Mouse (Mus musculus) liver, embryonic 12.5 days (tissue): ENCODE results near the gene Col12a1. TPM values are rescaled to one million over a fixed set of nuclear protein-coding genes. Genes with fewer than 3 reads are reported as not detected.

Source experiments
- ATAC-seq: fragments of 200-750 bp; cut with Nextera tagmentation; 2 replicates; pipeline ENCODE4 v1.8.0; 2017; ENCODE audit warnings: moderate number of reproducible peaks, mild to moderate bottlenecking, moderate library complexity
- H3K27ac ChIP-seq: fragments of 300-500 bp; sonication (generic); 2 replicates; pipeline ENCODE4 v1.5.1; 2016; ENCODE audit warnings: mild to moderate bottlenecking
- H3K27me3 ChIP-seq: fragments of 300-500 bp; sonication (generic); replicated peaks from 2 replicates; pipeline ENCODE4 v1.6.1; 2016; ENCODE audit warnings: mild to moderate bottlenecking, moderate library complexity
- H3K36me3 ChIP-seq: fragments of 300-500 bp; sonication (generic); 2 replicates; pipeline ENCODE4 v1.6.1; 2016; ENCODE audit warnings: mild to moderate bottlenecking, moderate library complexity
- H3K4me1 ChIP-seq: fragments of 300-500 bp; sonication (generic); 2 replicates; pipeline ENCODE4 v1.6.1; 2016
- H3K4me2 ChIP-seq: fragments of 300-500 bp; sonication (generic); 2 replicates; pipeline ENCODE4 v1.6.1; 2016; ENCODE audit warnings: mild to moderate bottlenecking, moderate library complexity
- H3K4me3 ChIP-seq: fragments of 300-500 bp; sonication (generic); 2 replicates; pipeline ENCODE4 v1.5.1; 2016; ENCODE audit warnings: mild to moderate bottlenecking, moderate library complexity
- H3K9ac ChIP-seq: fragments of 300-500 bp; sonication (generic); 2 replicates; pipeline ENCODE4 v1.6.1; 2016; ENCODE audit warnings: mild to moderate bottlenecking, moderate library complexity
- H3K9me3 ChIP-seq: fragments of 300-500 bp; sonication (generic); replicated peaks from 2 replicates; pipeline ENCODE4 v1.6.1; 2016; ENCODE audit warnings: mild to moderate bottlenecking, moderate library complexity
- WGBS: fragments of 180-500 bp; shearing (Covaris S2); methylation state at CpG from one replicate; pipeline ENCODE4 v1.1.7; 2016; ENCODE audit not compliant: insufficient replicate concordance; 5-methylcytosine and 5-hydroxymethylcytosine counted together
- polyA plus RNA-seq: library from polyadenylated mRNA; unstranded; fragments of >200 nt; fragmentation: Nextera tagmentation; extraction: Ambion mirVana; gene quantifications from 2 replicates; pipeline ENCODE4 v1.2.1, GENCODE M21; 2016

Gene Col12a1
- 1.4 and 1.7 TPM in 2 replicates for polyA plus RNA-seq

- Histone ChIP-seq H3K27me3 (peaks cover 69% of the 10 kb centered on the region), H3K9me3 (no peaks in the 10 kb centered on the region), H3K4me3 (peak within 1 kb of the TSS; percentile 40), H3K36me3 (no peaks in the 10 kb centered on the region), H3K9ac (no peak within 1 kb of the TSS), H3K4me1 (no peaks in the 10 kb centered on the region), H3K27ac (no peak within 1 kb of the TSS), H3K4me2 (peak within 1 kb of the TSS; percentile 51)
- peak; percentile 27; the same call in 1 of the 2 replicates for ATAC-seq
- 2% methylated on average over 64 of the region's 64 CpGs for WGBS
Measured at GRCm38 (mm10) chr9:79718481-79719370, at the start of gene Col12a1. Col12a1 (minus strand) TSS chr9:79718831.

GRCm38 (mm10) chr9:79766991-79767545, 48.4 kb upstream of the Col12a1 start:
- 83% methylated on average over 5 of the region's 5 CpGs for WGBS
- H3K4me2 ChIP-seq, result no peak overlapping the region
- peaks cover 6% of the 10 kb centered on the region; the same call in 1 of the 2 replicates for H3K36me3 ChIP-seq
- H3K4me1 ChIP-seq, result no peaks in the 10 kb centered on the region
- H3K9ac ChIP-seq, result no peak overlapping the region
- no peaks in the 10 kb centered on the region for H3K9me3 ChIP-seq
- no peaks in the 10 kb centered on the region for H3K27me3 ChIP-seq
- no peak for ATAC-seq
- H3K4me3 ChIP-seq, result no peak overlapping the region
- no peak overlapping the region for H3K27ac ChIP-seq

GRCm38 (mm10) chr9:79765329-79765728, 46.7 kb upstream of the Col12a1 start:
- WGBS, result 75% methylated on average over 4 of the region's 4 CpGs
- H3K27me3 ChIP-seq, result no peaks in the 10 kb centered on the region
- H3K9me3 ChIP-seq, result no peaks in the 10 kb centered on the region
- peaks cover 3% of the 10 kb centered on the region; the same call in 1 of the 2 replicates for H3K4me1 ChIP-seq
- no peak overlapping the region for H3K4me3 ChIP-seq
- H3K36me3 ChIP-seq, result peaks cover 1% of the 10 kb centered on the region; the same call in 1 of the 2 replicates
- H3K27ac ChIP-seq, result no peak overlapping the region
- no peak overlapping the region for H3K4me2 ChIP-seq
- no peak for ATAC-seq
- no peak overlapping the region for H3K9ac ChIP-seq

GRCm38 (mm10) chr9:79762519-79762918, 43.9 kb upstream of the Col12a1 start:
- ATAC-seq, result no peak
- Histone ChIP-seq H3K4me1 (peaks cover 19% of the 10 kb centered on the region), H3K9me3 (no peaks in the 10 kb centered on the region), H3K4me2 (no peak overlapping the region), H3K9ac (no peak overlapping the region), H3K27me3 (no peaks in the 10 kb centered on the region), H3K27ac (no peak overlapping the region), H3K36me3 (peaks cover 5% of the 10 kb centered on the region), H3K4me3 (no peak overlapping the region)
- 72% methylated on average over 6 of the region's 6 CpGs for WGBS

GRCm38 (mm10) chr9:79760076-79760475, 41.4 kb upstream of the Col12a1 start:
- no peaks in the 10 kb centered on the region for H3K27me3 ChIP-seq
- H3K36me3 ChIP-seq, result peaks cover 27% of the 10 kb centered on the region
- peak overlapping the region; percentile 84 for H3K9ac ChIP-seq
- no peaks in the 10 kb centered on the region for H3K9me3 ChIP-seq
- peak overlapping the region; percentile 72 for H3K27ac ChIP-seq
- H3K4me3 ChIP-seq, result peak overlapping the region; percentile 90
- peak; percentile 20 for ATAC-seq
- peaks cover 20% of the 10 kb centered on the region for H3K4me1 ChIP-seq
- H3K4me2 ChIP-seq, result peak overlapping the region; percentile 78
- 6% methylated on average over 14 of the region's 14 CpGs for WGBS

GRCm38 (mm10) chr9:79759385-79760005, 40.9 kb upstream of the Col12a1 start, which contains the start of gene Cox7a2:
Cox7a2 (minus strand) TSS chr9:79759878.
- peak; percentile 100 for ATAC-seq
- Histone ChIP-seq H3K36me3 (peaks cover 30% of the 10 kb centered on the region), H3K27me3 (no peaks in the 10 kb centered on the region), H3K4me3 (peak within 1 kb of the TSS; percentile 90), H3K9ac (peak within 1 kb of the TSS; percentile 84), H3K4me1 (peaks cover 20% of the 10 kb centered on the region), H3K27ac (peak within 1 kb of the TSS; percentile 81), H3K9me3 (no peaks in the 10 kb centered on the region), H3K4me2 (peak within 1 kb of the TSS; percentile 78)
- WGBS, result under 1% methylated on average over 49 of the region's 49 CpGs

- Histone ChIP-seq H3K9ac (no peak overlapping the region), H3K27ac (no peak overlapping the region), H3K9me3 (no peaks in the 10 kb centered on the region), H3K36me3 (peaks cover 54% of the 10 kb centered on the region), H3K27me3 (no peaks in the 10 kb centered on the region), H3K4me2 (no peak overlapping the region), H3K4me1 (peaks cover 18% of the 10 kb centered on the region), H3K4me3 (no peak overlapping the region)
- WGBS, result 82% methylated on average over 4 of the region's 4 CpGs
- no peak for ATAC-seq
Measured at GRCm38 (mm10) chr9:79755311-79755710, 36.7 kb upstream of the Col12a1 start.

GRCm38 (mm10) chr9:79751846-79752245, 33.2 kb upstream of the Col12a1 start:
- H3K27ac ChIP-seq, result no peak overlapping the region
- H3K27me3 ChIP-seq, result no peaks in the 10 kb centered on the region
- no peak overlapping the region for H3K4me2 ChIP-seq
- no peak overlapping the region for H3K4me3 ChIP-seq
- H3K9me3 ChIP-seq, result no peaks in the 10 kb centered on the region
- no peak overlapping the region for H3K9ac ChIP-seq
- 64% methylated on average over 8 of the region's 8 CpGs for WGBS
- H3K4me1 ChIP-seq, result no peaks in the 10 kb centered on the region
- peaks cover 47% of the 10 kb centered on the region for H3K36me3 ChIP-seq
- no peak for ATAC-seq

- Histone ChIP-seq H3K36me3 (peaks cover 36% of the 10 kb centered on the region), H3K9ac (no peak overlapping the region), H3K4me3 (no peak overlapping the region), H3K27me3 (no peaks in the 10 kb centered on the region), H3K9me3 (no peaks in the 10 kb centered on the region), H3K4me1 (no peaks in the 10 kb centered on the region), H3K27ac (no peak overlapping the region), H3K4me2 (no peak overlapping the region)
- ATAC-seq, result no peak
- WGBS, result 70% methylated on average over 7 of the region's 7 CpGs
Measured at GRCm38 (mm10) chr9:79750709-79751108, 32.1 kb upstream of the Col12a1 start.

- no peak overlapping the region for H3K4me3 ChIP-seq
- no peak overlapping the region for H3K9ac ChIP-seq
- H3K9me3 ChIP-seq, result no peaks in the 10 kb centered on the region
- no peaks in the 10 kb centered on the region for H3K4me1 ChIP-seq
- H3K4me2 ChIP-seq, result no peak overlapping the region
- H3K27ac ChIP-seq, result no peak overlapping the region
- 67% methylated on average over 4 of the region's 4 CpGs for WGBS
- 0 out of 2 replicates have a peak, but pooled peaks cover 3% of the 10 kb centered on the region for H3K36me3 ChIP-seq
- no peak for ATAC-seq
- H3K27me3 ChIP-seq, result no peaks in the 10 kb centered on the region
Measured at GRCm38 (mm10) chr9:79745036-79745435, 26.4 kb upstream of the Col12a1 start.

- Histone ChIP-seq H3K27me3 (no peaks in the 10 kb centered on the region), H3K36me3 (no peaks in the 10 kb centered on the region), H3K4me2 (no peak overlapping the region), H3K4me3 (no peak overlapping the region), H3K27ac (no peak overlapping the region), H3K4me1 (no peaks in the 10 kb centered on the region), H3K9ac (no peak overlapping the region), H3K9me3 (no peaks in the 10 kb centered on the region)
- WGBS, result 69% methylated on average over 6 of the region's 6 CpGs
- ATAC-seq, result no peak
Measured at GRCm38 (mm10) chr9:79735608-79736007, 17.0 kb upstream of the Col12a1 start.

- no peak for ATAC-seq
- no peaks in the 10 kb centered on the region for H3K4me1 ChIP-seq
- no peak overlapping the region for H3K9ac ChIP-seq
- no peak overlapping the region for H3K27ac ChIP-seq
- H3K36me3 ChIP-seq, result no peaks in the 10 kb centered on the region
- no peaks in the 10 kb centered on the region for H3K27me3 ChIP-seq
- WGBS, result 71% methylated on average over 5 of the region's 5 CpGs
- H3K9me3 ChIP-seq, result no peaks in the 10 kb centered on the region
- no peak overlapping the region for H3K4me2 ChIP-seq
- H3K4me3 ChIP-seq, result no peak overlapping the region
Measured at GRCm38 (mm10) chr9:79730301-79730700, 11.7 kb upstream of the Col12a1 start.
